25 mouse cellular contexts compared by ENCODE assay signal in genomic region chr6:53209398-53209797, GRCm38 (mm10).
"Had no signal": no experiment of that assay in that cellular context is flagged by ENCODE, and none has a peak within 500 bp of the region (broad histone marks: within the 10 kb centered on the region; RNA-seq: fewer than 3 reads in every experiment).

No protein-coding gene starts in this region.

- H3K4me1 ChIP-seq: heart, embryonic 10.5 days had no signal

- H3K36me3 ChIP-seq: heart, embryonic 10.5 days; heart, embryonic 13.5 days; heart, embryonic 15.5 days; hindbrain, embryonic 13.5 days; hindbrain, embryonic 15.5 days; kidney, embryonic 15.5 days; limb, embryonic 12.5 days had no signal

- ATAC-seq: hindbrain, postnatal 0 days; intestine, embryonic 16.5 days had no signal

- H3K9ac ChIP-seq: heart, embryonic 13.5 days; heart, embryonic 15.5 days; hindbrain, embryonic 13.5 days; hindbrain, embryonic 15.5 days; kidney, embryonic 15.5 days; limb, embryonic 12.5 days had no signal

- H3K4me2 ChIP-seq: heart, embryonic 13.5 days; heart, embryonic 15.5 days; hindbrain, embryonic 13.5 days; hindbrain, embryonic 15.5 days; kidney, embryonic 15.5 days; limb, embryonic 12.5 days; liver, embryonic 11.5 days had no signal

- H3K27me3 ChIP-seq: heart, embryonic 15.5 days; hindbrain, embryonic 13.5 days; hindbrain, embryonic 15.5 days; kidney, embryonic 15.5 days; limb, embryonic 12.5 days had no signal

- H3K9me3 ChIP-seq: heart, embryonic 10.5 days; heart, embryonic 13.5 days; heart, embryonic 15.5 days; hindbrain, embryonic 13.5 days; hindbrain, embryonic 15.5 days; kidney, embryonic 15.5 days; limb, embryonic 12.5 days had no signal

- DNase-seq: gastrocnemius, postnatal 14 days; gastrocnemius, postnatal 36 days; heart, adult 18-20 months; heart, postnatal 14 days; heart, postnatal 36 days; kidney, adult 11 months; kidney, adult 2 months; kidney, adult 9 months; kidney, postnatal 14 days; kidney, postnatal 36 days; layer of hippocampus, adult 9-11 months; layer of hippocampus, postnatal 36 days; left cerebral cortex, postnatal 4 days; liver had no signal

- H3K4me3 ChIP-seq: heart, embryonic 10.5 days; heart, embryonic 13.5 days; heart, embryonic 15.5 days; hindbrain, embryonic 13.5 days; hindbrain, embryonic 15.5 days; kidney, embryonic 15.5 days; limb, embryonic 12.5 days had no signal

- H3K27ac ChIP-seq: heart, embryonic 10.5 days; heart, embryonic 13.5 days; heart, embryonic 15.5 days; hindbrain, embryonic 13.5 days; hindbrain, embryonic 15.5 days; hindbrain, postnatal 0 days; kidney, embryonic 15.5 days; kidney, postnatal 0 days; limb, embryonic 12.5 days had no signal
